Mouse (Mus musculus) spleen, postnatal 10 days (tissue): Measurements from ENCODE around the gene Wnt5b.

ENCODE experiments used
- DNase-seq, 2 experiments: peaks; one replicate each; pipeline ENCODE4 v3.0.0; 2021 to 2022; ENCODE audit warnings: low spot score in 2 of 2

The Wnt5b gene

GRCm38 (mm10) chr6:119389089-119389488 is 155.1 kb downstream of the Wnt5b start:
- no peak for DNase-seq

GRCm38 (mm10) chr6:119388650-119389012 is 155.5 kb downstream of the Wnt5b start:
- peak; percentile 91 to 99 for DNase-seq

GRCm38 (mm10) chr6:119387801-119388649 is 156.1 kb downstream of the Wnt5b start:
- DNase-seq: peak; percentile 53 to 59

GRCm38 (mm10) chr6:119386821-119387220 is 157.3 kb downstream of the Wnt5b start:
- DNase-seq: no peak

GRCm38 (mm10) chr6:119386421-119386820 is 157.7 kb downstream of the Wnt5b start:
- no peak for DNase-seq

- no peak for DNase-seq
Observed at GRCm38 (mm10) chr6:119385668-119386067, 158.5 kb downstream of the Wnt5b start.
